Mouse (Mus musculus): ENCODE measurements around the gene Marcks.

DNA sequence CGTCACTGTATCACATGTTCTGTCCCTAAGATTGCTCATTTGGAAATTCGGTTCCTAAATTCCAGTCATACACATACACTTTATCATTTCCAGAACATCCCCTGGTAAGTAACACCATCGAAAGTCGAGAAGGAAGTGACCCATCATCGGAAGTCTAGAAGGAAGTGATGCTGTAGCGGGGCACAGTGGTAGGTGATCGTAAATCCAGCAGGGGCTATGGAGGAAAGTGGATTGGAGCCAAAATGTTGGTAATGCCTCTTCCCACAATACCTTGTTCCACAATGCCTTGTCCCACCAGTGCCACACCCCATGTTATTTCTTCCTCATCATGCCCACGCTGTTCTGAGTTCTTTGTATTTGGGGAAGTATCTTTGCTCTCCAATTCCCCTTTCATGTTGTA lies 32.4 kb downstream of the Marcks start:
- TF ChIP-seq FLI1 (IDR thresholded peaks at IDR 0.05; ENCODE audit: low read length) (no peak), GATA1 (IDR thresholded peaks at IDR 0.05; ENCODE audit: borderline replicate concordance, low read length) (no peak)

Data from megakaryocyte, embryonic 14.5 days (primary cell).